Mouse (Mus musculus): ENCODE measurements around the gene Rufy1.
"Not testable (repeated sequence)": the region's sequence is repeated elsewhere in the genome, so short reads cannot be mapped to it uniquely, and the experiment has no call there.

The Rufy1 gene

GRCm38 (mm10) chr11:50379023-50379752 lies 51.7 kb downstream of the Rufy1 start:
- DNase-seq (ENCODE audit: low spot score), result no peak

GRCm38 (mm10) chr11:50377892-50378684 lies 52.8 kb downstream of the Rufy1 start:
- peak; percentile 89 for DNase-seq (ENCODE audit: low spot score)

GRCm38 (mm10) chr11:50376911-50377891 lies 53.7 kb downstream of the Rufy1 start, which contains the start of gene Hnrnph1:
Hnrnph1 (plus strand) TSS chr11:50376990.
- DNase-seq (ENCODE audit: low spot score), result peak; percentile 99

- DNase-seq (ENCODE audit: low spot score), result no peak
Measured at GRCm38 (mm10) chr11:50376156-50376790, 54.7 kb downstream of the Rufy1 start.

GRCm38 (mm10) chr11:50375421-50375820 lies 55.5 kb downstream of the Rufy1 start:
- no peak for DNase-seq (ENCODE audit: low spot score)

- DNase-seq (ENCODE audit: low spot score), result no peak
Measured at GRCm38 (mm10) chr11:50374286-50375015, 56.5 kb downstream of the Rufy1 start.

GRCm38 (mm10) chr11:50373621-50374020 lies 57.3 kb downstream of the Rufy1 start:
- DNase-seq (ENCODE audit: low spot score), result no peak

- DNase-seq (ENCODE audit: low spot score), result no peak
Measured at GRCm38 (mm10) chr11:50373086-50373485, 57.8 kb downstream of the Rufy1 start.

- no peak for DNase-seq (ENCODE audit: low spot score)
Measured at GRCm38 (mm10) chr11:50371911-50372310, 59.0 kb downstream of the Rufy1 start.

- peak; percentile 44 for DNase-seq (ENCODE audit: low spot score)
Measured at GRCm38 (mm10) chr11:50371399-50371841, 59.5 kb downstream of the Rufy1 start.

GRCm38 (mm10) chr11:50370969-50371368 lies 60.0 kb downstream of the Rufy1 start:
- no peak for DNase-seq (ENCODE audit: low spot score)

GRCm38 (mm10) chr11:50369360-50369911 lies 61.5 kb downstream of the Rufy1 start:
- DNase-seq (ENCODE audit: low spot score), result no peak

GRCm38 (mm10) chr11:50367531-50367930 lies 63.4 kb downstream of the Rufy1 start:
- no peak for DNase-seq (ENCODE audit: low spot score)

GRCm38 (mm10) chr11:50365322-50365721 lies 65.6 kb downstream of the Rufy1 start:
- no peak for DNase-seq (ENCODE audit: low spot score)

- peak; percentile 69 for DNase-seq (ENCODE audit: low spot score)
Measured at GRCm38 (mm10) chr11:50364548-50364947, 66.4 kb downstream of the Rufy1 start.

- not testable (repeated sequence) for DNase-seq (ENCODE audit: low spot score)
Measured at GRCm38 (mm10) chr11:50361282-50361681, 69.6 kb downstream of the Rufy1 start.

GRCm38 (mm10) chr11:50358950-50359861 lies 71.7 kb downstream of the Rufy1 start:
- DNase-seq (ENCODE audit: low spot score), result peak; percentile 35

GRCm38 (mm10) chr11:50355395-50355794 lies 75.5 kb downstream of the Rufy1 start:
- DNase-seq (ENCODE audit: low spot score), result no peak

- no peak for DNase-seq (ENCODE audit: low spot score)
Measured at GRCm38 (mm10) chr11:50354851-50355250, 76.1 kb downstream of the Rufy1 start.

All from urinary bladder, postnatal 25 days (tissue).